Mouse (Mus musculus) heart, adult 11 months (tissue): ENCODE results near the gene Col15a1.

Experiments used
- DNase-seq: peaks from one replicate; pipeline ENCODE4 v3.0.0; 2022

The Col15a1 gene

DNA sequence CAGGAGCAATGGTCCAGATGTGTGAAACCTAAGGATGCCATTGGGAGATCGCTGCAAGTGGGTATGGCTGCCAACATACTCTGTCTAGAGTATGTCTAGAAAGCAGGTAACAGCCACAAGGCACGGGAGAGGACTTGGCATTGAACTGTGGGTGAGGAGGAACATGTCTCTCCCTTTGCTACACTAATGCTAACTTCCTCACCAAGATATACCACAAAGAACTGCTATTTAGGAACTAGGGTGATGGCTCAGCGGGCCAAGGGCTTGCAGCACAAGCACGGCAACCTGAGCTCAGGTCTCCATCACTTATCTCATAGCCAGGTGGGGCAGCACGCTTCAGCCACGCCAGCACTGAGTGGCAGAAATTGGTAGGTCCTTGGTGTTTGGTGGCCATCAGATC is 103.5 kb downstream of the Col15a1 start:
- DNase-seq, result no peak

DNA sequence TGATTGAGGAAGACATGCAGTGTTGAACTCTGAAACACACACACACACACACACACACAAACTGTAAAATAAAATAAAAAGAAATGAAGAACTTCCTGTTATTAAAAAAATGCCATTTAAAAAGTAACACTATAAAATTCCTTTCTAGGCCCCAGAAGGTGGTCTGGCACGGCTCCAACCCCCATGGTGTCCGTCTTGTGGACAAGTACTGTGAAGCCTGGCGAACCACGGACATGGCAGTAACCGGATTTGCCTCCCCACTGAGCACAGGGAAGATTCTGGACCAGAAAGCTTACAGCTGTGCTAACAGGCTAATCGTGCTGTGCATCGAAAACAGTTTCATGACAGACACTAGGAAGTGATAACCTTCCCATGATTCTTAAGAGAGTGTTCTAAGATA is 104.0 kb downstream of the Col15a1 start:
- no peak for DNase-seq

DNA sequence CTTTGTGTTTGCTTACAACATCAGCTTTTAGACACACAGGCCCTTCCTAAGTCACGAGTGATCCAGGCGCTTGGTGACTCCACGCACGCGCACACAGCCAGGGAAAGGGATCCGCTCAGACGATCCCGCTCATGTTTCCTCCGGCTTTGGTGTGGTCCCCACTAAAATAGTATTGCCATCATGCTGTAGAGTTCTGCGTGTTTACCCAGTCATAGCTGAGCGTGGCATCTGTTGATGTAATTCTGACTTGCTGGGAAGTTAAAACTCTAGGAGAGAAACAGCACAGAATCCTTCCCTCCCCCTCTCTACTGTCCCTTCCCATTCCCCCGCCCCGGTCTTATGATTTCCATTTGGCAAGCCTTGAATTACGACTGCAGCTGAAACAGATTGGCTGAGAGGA is 104.7 kb downstream of the Col15a1 start:
- peak; percentile 88 for DNase-seq

DNA sequence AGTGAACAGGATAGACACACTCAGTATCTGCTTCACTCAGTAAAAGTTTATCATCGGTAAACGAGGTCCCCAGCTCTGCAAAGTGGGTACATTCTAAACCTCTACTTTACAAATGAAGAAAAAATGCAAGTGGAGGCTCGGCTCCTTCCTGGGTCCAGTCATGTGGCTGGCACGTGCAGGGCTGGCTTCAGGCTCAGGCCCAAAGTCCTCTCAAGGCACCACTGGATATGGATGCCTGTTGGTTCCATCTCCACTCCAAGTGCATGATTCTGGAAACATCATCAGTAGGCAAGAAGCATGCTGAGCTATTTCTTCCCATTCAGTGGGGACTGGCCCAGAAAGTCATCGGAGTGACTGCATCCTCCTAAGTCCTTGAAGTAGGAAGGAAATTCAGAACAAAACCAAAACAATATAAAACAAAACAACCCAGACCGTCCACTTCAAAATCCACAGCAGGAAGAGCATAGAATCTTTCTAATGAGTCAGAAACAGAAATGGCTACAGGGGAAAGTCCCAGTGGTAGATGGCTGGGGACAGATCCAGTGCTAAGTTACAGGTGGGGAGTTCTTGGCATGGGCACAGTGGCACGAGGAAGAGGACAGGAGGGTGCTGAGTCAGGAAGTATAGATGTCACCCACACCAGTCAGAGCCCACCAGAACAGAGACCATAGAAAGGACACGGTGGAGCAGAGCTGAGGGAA is 105.9 kb downstream of the Col15a1 start:
- DNase-seq, result peak; percentile 91

DNA sequence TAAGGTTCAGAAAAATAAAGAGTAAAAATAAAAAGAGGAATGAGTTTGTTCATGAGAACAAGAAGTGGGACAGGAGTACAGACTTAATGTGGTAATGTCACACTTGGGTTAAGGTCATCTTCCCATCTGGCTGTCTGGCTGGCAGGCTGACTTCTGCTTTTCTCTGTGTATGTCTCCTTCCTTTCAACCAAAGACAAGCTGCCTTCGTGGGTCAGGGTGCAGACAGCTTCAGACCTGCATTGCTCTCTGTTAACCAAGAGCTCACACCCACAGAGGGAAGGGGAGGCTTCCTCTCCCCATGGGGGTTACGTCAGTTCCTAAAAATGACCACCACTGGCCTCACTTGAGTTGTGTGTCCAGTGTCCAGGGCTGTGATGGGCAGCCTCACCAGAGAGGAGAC is 107.5 kb downstream of the Col15a1 start:
- peak; percentile 97 for DNase-seq

DNA sequence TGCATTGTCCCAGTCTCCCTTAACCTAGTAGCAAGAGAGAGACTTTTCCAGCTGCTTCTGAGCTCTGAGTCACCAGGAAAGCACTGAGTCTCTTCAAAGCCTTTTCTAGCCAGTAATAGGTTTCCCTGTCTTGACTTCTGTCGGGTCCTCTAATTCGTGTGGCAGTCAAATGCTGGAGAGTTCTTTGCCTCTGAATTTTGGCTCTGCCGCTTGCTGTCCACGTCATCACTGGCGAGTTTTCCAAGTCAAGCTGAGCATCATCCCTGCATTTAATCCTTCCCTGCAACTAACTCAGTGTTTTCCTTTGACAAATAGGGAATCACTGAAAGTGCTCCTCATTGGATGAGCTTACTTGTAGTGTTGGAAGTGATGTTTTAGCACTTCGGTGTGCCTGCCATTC is 108.5 kb downstream of the Col15a1 start:
- DNase-seq, result peak; percentile 92

DNA sequence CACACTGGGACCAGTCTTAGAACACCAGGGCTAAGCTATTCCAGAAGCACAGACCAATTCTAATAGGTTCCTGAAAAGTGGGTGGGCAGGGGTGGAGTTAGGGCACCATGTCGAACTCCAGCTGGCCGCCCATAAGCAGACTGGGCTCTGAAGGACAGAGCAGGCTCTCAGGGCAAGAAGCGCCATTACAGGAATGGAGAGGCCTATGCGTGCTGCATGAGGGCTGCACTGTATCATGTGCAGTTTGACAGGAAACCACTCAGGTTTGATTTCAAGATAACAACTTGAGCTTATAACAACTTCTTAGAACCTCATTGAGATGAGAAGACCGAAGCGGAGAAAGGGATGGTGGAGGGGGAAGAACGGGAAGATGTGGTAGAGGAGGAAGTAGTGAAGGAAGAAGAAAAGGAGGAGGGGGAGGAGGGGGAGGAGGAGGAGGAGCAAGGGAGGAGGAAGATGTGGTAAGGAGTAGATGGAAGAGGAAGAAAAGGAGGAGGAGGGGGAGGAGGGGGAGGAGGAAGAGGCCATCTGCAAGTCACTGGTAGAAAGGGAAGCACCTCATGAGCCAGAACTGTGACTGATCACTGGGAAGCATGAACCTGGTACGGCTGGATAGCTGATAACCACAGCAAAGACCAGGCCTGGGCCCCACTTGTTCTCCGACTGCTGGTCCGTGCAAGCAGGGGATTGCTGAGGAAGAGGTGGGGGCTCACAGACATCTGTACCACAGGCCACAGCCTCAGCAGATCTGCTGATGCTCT is 111.8 kb downstream of the Col15a1 start:
- DNase-seq, result peak; percentile 94

DNA sequence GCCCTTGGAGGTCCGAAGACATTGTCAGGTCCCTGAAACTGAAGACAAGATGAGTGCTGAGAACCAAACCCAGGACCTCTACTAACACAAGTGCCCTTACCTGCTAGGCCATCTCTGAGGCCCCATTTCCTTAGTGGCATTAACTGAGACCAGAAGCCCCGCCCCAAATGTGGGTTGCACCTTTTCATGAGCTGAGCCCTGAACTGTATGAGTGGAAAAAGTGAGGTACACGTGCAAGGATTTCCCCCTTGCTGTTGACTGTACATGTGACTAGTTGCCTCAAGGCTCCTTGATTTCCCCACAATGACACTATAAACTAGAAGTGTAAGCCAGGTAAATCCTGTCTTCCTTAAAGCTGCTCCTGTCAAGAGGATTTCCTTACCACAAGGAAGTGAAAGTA is 114.4 kb downstream of the Col15a1 start:
- no peak for DNase-seq

DNA sequence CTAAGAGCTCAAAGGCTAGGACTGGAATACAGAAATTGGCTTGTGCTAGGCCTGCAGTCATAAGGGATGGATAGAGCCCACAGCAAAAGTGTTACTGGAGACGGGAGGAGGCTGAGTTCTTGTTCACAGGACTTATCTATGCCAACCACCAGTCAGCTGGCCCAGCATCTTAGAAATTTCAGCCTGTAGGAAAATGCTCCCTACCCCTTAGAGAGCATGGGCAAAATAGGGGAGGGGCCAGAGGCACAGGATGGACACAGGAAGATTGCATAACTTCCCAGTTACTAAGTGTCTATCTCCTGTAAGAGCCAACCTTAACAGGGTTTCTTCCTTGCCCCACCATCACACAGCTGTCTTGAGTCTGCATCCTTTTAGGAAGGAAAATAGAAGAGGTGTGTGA is 116.2 kb downstream of the Col15a1 start:
- no peak for DNase-seq

DNA sequence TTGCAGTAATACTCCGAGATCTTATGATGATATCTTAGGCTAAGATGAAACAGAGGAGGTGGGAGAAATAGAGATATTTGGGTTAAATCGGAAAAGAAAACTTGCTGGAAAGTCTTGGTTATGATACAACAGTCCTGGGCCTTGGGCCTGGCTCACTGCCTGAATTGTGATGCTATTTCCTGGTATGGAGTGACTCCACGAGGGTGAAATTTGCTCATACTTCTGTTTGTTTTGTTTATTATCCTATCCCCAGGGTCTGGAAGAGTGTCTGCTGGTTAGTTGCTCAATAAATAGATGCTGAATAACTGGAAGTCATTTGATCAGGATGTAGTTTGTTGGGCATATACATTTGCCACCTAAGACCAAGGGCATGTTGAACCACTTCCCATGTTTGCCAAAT is 119.8 kb downstream of the Col15a1 start:
- DNase-seq, result no peak

DNA sequence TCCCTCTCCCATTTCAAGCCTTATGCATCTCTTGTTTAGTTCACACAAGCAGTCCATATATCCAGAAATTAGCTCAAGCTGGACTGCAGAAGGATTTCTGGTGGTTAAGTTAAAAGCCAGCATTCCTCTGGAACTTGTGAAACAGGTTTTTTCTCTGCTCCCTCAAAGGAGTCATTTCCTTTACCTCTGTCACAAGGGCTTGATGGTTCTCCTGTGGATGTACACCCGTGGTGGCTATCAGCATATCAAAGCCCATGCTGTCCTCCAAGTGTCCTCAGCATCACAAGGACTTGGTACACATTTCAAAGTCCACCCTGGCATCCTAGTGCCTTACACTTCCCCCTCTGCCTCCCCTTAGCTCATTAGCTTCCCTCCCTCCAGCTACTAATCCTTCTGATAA is 121.3 kb downstream of the Col15a1 start:
- no peak for DNase-seq

DNA sequence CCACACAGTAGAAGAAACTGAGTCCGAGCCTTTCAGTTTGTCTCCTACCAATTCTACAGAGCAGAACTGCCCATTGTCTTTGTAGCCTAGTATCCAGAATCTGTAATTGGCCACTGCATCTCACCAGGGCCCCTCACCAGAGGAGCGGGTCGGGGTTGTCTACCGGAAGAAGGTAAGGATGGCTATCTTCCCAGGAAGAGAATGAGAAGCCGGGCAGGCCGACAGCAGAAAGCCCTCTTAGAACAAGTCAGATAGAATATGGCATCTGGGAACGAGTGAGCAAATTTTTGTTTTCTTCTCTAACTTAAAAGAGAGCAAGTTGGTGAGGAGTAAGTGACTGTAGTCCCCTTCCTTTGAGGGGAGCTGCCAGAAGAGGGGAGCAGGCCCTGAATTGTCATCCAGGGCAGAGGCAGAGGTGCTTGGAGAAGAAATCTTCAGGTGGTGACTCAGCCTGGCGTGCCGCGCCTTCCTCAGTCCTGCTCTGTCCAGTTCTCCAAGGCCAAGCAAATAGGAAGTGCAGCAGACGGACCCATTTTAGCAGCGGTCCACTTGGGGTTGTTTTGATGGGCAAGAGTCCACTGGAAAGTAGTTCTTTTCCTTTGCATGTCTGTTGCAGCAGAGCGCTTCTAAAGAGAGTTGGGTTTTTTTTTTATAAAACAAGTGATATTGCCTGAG is 122.6 kb downstream of the Col15a1 start:
- DNase-seq, result peak; percentile 87

DNA sequence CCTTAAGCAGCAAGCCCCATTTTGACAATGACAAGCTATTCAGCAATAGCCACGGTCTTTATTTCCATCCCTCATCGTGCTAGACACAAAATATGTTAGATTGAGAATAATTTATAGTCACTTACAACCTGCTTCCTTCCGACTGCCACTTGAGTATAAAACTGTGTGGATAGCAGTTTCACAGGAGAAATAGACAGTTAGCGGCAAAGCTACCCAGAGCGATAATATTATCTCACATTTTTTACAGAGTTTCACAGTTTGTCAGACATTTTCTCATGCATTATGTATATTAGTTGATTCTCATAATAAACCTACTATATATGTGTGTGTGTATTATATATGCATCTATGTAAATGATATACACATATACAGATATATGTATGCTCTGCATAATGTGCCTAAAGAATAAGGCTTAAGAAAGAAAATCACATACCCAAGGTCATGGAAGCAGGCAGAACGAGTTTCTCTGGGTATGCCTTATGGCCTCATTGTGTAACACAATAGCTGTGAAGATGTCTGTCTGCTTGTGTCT is 124.9 kb downstream of the Col15a1 start:
- no peak for DNase-seq

DNA sequence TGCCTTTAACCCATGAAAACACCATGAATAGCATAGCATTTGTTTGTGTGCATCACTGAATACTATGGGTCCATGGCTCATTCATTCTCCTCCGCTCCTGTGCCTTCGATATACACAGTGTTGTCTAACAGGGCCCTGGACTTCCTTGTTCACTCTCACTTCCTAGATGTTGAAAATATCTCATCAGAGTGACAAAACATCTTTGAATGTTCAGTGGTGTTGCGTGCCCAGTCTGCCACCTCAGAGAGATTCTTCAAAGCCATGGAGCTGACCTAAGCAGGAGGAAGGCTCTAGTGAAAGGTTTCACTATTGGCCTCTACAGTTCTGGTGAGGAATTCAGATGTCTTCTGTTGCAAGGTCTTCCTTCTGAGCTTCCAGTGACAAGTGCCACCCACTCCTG is 125.6 kb downstream of the Col15a1 start:
- DNase-seq, result peak; percentile 86

DNA sequence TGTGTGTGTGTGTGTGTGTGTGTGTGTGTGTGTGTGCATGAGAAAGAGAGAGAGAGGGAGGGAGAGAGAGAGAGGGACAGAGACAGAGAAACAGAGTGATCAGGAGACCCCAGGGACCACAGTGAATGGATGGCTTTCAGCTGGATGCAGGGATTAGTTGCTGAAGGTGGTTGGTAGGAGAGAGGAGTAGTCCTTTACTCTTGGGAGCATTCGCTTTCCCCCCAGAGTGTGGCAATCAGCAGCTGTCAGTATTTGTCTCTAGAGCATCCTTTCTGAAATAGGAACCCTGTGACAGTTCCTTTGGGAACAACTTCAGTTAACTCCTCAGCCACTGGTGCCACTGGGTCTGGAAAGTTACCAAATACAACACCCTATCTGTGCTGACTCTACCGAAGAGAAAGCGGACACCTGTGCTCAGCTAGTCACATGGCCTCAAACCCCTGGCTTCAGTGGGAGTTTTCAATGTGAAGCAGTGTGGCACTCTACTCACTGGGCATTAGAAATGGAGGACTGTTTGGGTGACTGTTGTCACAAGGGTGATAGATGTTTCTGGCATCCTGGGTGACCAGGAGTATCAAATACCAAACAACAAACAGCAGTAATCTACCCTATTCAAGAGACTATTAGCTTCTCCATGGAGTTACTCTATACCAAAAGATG is 129.1 kb downstream of the Col15a1 start:
- DNase-seq, result peak; percentile 56

DNA sequence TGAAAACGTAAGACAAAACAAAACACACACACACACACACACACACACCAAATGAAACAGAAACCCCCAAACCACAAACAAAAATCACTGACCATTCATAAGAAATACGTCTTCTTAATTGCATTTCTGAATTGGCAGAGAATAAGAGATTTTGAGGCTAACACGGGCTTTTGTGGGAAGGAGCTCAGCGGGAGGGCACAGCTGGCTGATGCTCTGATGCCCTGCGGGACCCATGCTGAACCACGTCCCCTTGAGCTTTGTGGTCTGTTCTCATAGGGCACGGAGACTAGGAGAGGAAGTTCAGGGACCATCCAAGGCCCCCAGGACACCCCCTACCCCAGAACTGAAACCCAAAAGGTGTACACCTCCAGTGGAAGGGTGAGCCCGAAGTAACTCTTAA is 134.7 kb downstream of the Col15a1 start:
- peak; percentile 22 for DNase-seq

DNA sequence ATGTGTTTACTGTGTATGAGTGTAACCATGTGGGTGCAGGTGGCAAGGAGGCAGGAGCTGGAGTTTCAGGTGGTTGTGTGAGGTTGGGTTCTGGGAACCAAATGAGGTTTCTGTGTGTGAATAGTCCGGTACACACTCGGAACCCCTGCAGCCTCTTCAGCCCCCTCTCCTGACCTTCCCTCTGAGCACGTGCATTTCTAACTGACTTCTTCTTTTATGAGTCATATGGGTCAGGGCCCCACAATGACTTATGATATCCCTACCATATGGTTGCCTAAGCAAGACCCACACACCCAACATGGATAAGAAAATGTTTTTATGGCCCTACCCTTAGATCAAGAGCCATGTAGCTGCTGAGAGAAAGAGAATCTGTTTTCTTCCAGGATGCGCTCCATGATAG is 139.1 kb downstream of the Col15a1 start:
- DNase-seq, result no peak

DNA sequence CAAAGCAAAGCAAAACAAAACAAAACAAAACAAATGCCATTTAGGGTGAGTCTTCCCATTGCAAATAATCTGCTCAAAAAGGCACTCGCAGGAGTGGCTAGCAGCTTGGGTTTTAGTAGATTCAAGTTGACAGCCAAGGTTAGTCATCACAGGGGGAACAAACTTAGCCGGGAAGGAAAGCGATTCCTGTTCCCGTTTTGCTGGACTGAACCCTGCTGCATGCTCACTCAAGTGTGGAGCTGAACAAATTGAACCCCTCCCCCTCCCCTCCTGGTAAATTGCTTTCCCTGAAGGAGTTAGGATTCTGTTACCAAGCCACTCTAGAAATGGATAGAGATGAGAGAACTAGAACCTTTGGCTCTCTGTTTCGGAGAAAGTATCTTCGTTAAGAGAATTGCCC is 141.8 kb downstream of the Col15a1 start:
- peak; percentile 74 for DNase-seq

DNA sequence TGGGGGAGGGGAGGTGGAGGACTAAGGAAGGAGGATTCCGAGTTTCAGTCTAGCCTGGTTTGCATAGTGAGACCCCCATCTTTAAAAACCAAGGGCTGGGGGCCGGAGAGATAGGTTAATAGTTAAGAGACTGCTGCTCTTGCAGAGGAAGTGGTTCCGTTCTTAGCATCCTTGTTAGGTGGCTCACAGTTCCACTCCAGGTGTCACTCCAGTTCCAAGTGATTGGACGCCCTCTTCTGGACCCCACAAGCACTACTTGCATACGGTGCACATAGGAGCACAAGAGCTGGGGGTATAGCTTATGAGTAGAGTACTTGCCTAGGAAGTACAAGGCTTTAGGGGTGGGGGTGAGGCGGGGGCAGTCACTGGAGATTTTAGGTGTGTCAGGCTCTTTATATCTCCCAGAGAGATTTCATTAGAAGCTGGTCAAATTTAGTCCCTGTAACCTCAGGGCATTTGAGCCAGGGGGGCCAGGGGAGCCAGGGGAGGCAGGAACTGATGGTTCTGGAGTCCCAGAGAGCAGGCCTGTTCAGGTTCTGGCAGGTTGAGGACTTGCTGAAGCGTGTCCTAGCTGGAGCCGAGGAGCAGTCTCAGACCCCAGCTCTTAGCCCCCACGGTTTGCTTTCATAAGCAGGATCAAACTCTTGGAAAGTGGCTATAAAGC is 143.6 kb downstream of the Col15a1 start:
- peak; percentile 93 for DNase-seq

DNA sequence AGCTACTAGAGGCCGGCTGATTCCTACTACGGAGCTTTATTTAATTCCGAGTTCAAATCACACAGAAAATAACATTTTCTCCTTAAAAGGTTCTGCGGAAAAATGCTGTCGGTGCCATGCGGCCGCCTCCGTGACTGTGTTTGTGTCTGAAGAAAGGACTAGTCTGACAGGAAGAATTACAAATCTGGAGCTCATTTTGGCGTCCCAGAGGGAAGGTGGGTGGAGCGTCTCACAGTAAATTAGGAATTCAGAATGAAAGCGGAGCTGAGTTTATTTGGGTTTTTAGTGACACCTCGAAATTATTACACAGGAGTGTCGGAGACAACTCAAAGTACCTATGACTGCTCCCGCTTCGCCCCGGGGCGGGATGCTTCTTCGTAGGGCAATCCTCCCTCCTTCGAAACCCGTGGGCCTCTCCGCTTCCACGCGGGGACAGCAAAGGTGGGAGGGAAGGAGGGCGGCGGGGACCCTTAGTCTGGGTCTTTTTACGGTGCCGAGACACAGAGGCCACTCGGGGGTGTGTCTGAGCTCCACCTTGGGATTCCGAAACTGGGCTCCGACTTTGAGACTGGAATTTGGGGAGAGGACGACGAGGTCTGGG is 144.2 kb downstream of the Col15a1 start:
- DNase-seq, result peak; percentile 96

DNA sequence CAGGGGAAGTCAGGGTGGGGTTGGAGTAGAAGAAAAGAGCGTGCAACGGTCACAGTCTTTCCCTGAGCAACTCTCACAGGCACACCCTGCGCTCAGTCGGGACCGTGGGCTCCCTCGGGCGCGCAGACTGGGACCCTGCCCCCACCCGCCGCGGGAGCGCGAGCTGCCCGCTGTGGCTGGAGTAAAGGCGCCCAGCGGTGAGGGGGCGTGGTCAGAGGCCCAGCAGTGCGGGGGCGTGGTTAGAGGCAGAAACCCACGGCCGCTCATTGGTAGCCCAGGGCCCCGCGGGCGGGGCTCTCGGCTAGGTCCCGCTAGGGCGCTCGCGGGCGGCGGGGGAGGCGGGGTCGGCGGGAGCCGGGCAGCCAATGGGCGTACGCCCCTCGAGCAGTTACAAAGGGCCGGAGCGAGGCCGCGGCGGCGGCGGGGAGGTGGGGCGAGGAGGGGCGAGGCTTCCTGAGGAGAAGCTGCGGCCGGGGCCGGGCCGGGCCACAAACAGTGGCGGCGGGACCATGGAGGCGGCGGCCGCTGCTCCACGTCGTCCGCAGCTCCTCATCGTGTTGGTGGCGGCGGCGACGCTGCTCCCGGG is 144.9 kb downstream of the Col15a1 start, which contains the start of gene Tgfbr1:
Gene Tgfbr1 (plus strand): TSS at position 420 of the 586 bp plus-strand sequence.
- peak; percentile 100 for DNase-seq
